Mouse (Mus musculus): Measurements from ENCODE around the gene Mccc1.

- TF ChIP-seq CTCF (IDR thresholded peaks at IDR 0.05; ENCODE audit: borderline replicate concordance, control insufficient read depth, extremely low read depth, insufficient read depth, low read length, poor library complexity) (no peak), POLR2A (IDR thresholded peaks at IDR 0.05; ENCODE audit: control insufficient read depth, extremely low read depth, insufficient read depth, low read length, poor library complexity) (no peak)
Measured at GRCm38 (mm10) chr3:36008411-36009154, 8.1 kb upstream of the Mccc1 start.

All from thymus, adult 2 months (tissue).